In the genomic region with DNA sequence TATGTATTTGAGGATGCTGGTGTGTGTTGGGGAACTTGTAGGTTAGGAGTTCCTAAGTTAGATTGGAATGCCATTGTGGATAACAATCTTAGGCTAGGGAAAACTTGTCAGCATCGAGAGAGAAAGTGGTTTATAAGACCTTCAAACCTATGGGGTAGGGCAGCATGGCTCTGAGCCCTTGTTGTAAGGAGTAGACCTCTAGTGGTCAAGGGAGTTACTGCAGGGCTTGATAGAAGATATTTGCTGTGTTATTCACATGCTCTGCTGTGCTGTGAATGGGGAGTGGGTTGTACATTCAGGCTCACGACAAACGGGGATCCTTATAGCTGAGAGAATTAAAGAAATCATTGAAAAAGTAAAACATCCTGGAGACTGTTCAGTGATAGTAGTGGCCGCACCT, we compare ENCODE assay signal across 7 mouse cellular contexts. TPM values are rescaled to one million over a fixed set of nuclear protein-coding genes. Genes with fewer than 3 reads are reported as not detected.
A peak's percentile ranks its signal among the peaks of the same experiment; 100 is the strongest.
DNase-seq lines count a peak whose midpoint lies in the region; ATAC-seq and TF ChIP-seq lines count a peak whose summit lies in the region.

No protein-coding gene starts in this region.

- DNase-seq in layer of hippocampus, adult 11-12 months (ENCODE audit: low spot score) = peak; percentile 73
- no peak for DNase-seq in layer of hippocampus, postnatal 36 days
- DNase-seq in MEL-GATA-1-ER (ENCODE audit: extremely low read depth, low read depth) = peak; percentile 4
- peak; percentile 3 for DNase-seq in c-Kit-negative CD71-positive TER-119-positive erythroid progenitor cells, embryonic 14.5 days (ENCODE audit: low read depth, low spot score)
- DNase-seq in forebrain, postnatal 0 days = peak; percentile 73
- peak; percentile 68 to 74 for DNase-seq in left cerebral cortex, postnatal 25 days (ENCODE audit: low spot score in 2 of 2)
- peak; percentile 25 for DNase-seq in right cerebral cortex, postnatal 4 days

- H3K27ac ChIP-seq in forebrain, postnatal 0 days (ENCODE audit: low read depth, low read length) = no peak overlapping the region

- no peak overlapping the region for H3K9ac ChIP-seq in forebrain, postnatal 0 days

- H3K36me3 ChIP-seq in forebrain, postnatal 0 days (ENCODE audit: insufficient read depth) = no peaks in the 10 kb centered on the region

- intact Hi-C loops in left cerebral cortex, postnatal 25 days (cut with DNase I) = loop anchor here (5.0 kb wide), 1 partner anchor 672 kb away; no protein-coding TSS in a partner anchor

- no peak for ATAC-seq in forebrain, postnatal 0 days

- peak; percentile 79 for TF ChIP-seq CTCF in forebrain, postnatal 0 days (IDR thresholded peaks at IDR 0.05; ENCODE audit: low read depth)

- no peaks in the 10 kb centered on the region for H3K9me3 ChIP-seq in forebrain, postnatal 0 days (ENCODE audit: low read length)

- WGBS in forebrain, postnatal 0 days = 31% methylated on average over 4 of the region's 4 CpGs

- no peaks in the 10 kb centered on the region for H3K4me1 ChIP-seq in forebrain, postnatal 0 days (ENCODE audit: insufficient read depth)

- H3K4me3 ChIP-seq in forebrain, postnatal 0 days (ENCODE audit: low read depth, low read length) = no peak overlapping the region

- no peak overlapping the region for H3K4me2 ChIP-seq in forebrain, postnatal 0 days (ENCODE audit: low read depth)

- H3K27me3 ChIP-seq in forebrain, postnatal 0 days (ENCODE audit: insufficient read depth, low read length) = no peaks in the 10 kb centered on the region

RNA-seq across cellular contexts. Expression of a gene that starts 35.8 kb away (rescaled TPM):
- 10 to 100 TPM; 30.2 to 35.3 TPM for total RNA-seq in layer of hippocampus, postnatal 36 days (2021)
- 8.5 and 9.8 TPM in 2 replicates for total RNA-seq in forebrain, postnatal 0 days (2014; rRNA removed)
- polyA plus RNA-seq in forebrain, postnatal 0 days (2015; fragmentation: Nextera tagmentation; extraction: Ambion mirVana) = 12.0 and 23.9 TPM in 2 replicates
- total RNA-seq in left cerebral cortex, postnatal 25 days (2021) = 10 to 100 TPM; 68.0 to 81.9 TPM

Comparison
In these comparisons a context has a peak if more than half of its experiments do, and no peak if none do; other contexts are left out.
1. DNase-seq: peak in layer of hippocampus, adult 11-12 months (single experiment), MEL-GATA-1-ER (single experiment), c-Kit-negative CD71-positive TER-119-positive erythroid progenitor cells, embryonic 14.5 days (single experiment), forebrain, postnatal 0 days (single experiment), left cerebral cortex, postnatal 25 days (2 of 2) and right cerebral cortex, postnatal 4 days (single experiment); none in layer of hippocampus, postnatal 36 days (0 of 2).